Mouse (Mus musculus) heart, adult 8-10 months (tissue): ENCODE data around the gene Rmnd5a. TPM values are rescaled to one million over a fixed set of nuclear protein-coding genes. Genes with fewer than 3 reads are reported as not detected.
A peak's percentile ranks its signal among the peaks of the same experiment; 100 is the strongest.

Source experiments
- DNase-seq: peaks from one replicate; pipeline ENCODE4 v3.0.0; 2022; ENCODE audit warnings: low spot score
- total RNA-seq, 4 experiments: library from RNA; stranded (reverse); gene quantifications; 2 replicates each; pipeline ENCODE4 v1.2.4; 2022

Rmnd5a gene
- total RNA-seq, 4 experiments from 2014 or later, result 74.5 to 77.5 (median 77.2) TPM

- DNase-seq, result no peak
Observed at GRCm38 (mm10) chr6:71442130-71442529, 1.7 kb upstream of the Rmnd5a start.

- no peak for DNase-seq
Observed at GRCm38 (mm10) chr6:71441251-71441580, 779 bp upstream of the Rmnd5a start.

- no peak for DNase-seq
Observed at GRCm38 (mm10) chr6:71440217-71440491, 283 bp downstream of the Rmnd5a start.

- no peak for DNase-seq
Observed at GRCm38 (mm10) chr6:71439506-71440216, 776 bp downstream of the Rmnd5a start.

- no peak for DNase-seq
Observed at GRCm38 (mm10) chr6:71438070-71438469, 2.4 kb downstream of the Rmnd5a start.

GRCm38 (mm10) chr6:71427996-71428725 lies 12.3 kb downstream of the Rmnd5a start:
- no peak for DNase-seq

GRCm38 (mm10) chr6:71425681-71426080 lies 14.8 kb downstream of the Rmnd5a start:
- no peak for DNase-seq

- no peak for DNase-seq
Observed at GRCm38 (mm10) chr6:71423116-71423515, 17.3 kb downstream of the Rmnd5a start.

GRCm38 (mm10) chr6:71422162-71422561 lies 18.3 kb downstream of the Rmnd5a start:
- no peak for DNase-seq

GRCm38 (mm10) chr6:71420848-71421247 lies 19.6 kb downstream of the Rmnd5a start:
- no peak for DNase-seq

GRCm38 (mm10) chr6:71418874-71419273 lies 21.6 kb downstream of the Rmnd5a start:
- DNase-seq, result peak; percentile 37

GRCm38 (mm10) chr6:71415446-71415845 lies 25.0 kb downstream of the Rmnd5a start:
- DNase-seq, result no peak

GRCm38 (mm10) chr6:71414624-71415023 lies 25.8 kb downstream of the Rmnd5a start:
- DNase-seq, result no peak

GRCm38 (mm10) chr6:71398829-71399609 lies 41.4 kb downstream of the Rmnd5a start:
- DNase-seq, result peak; percentile 38

- DNase-seq, result no peak
Observed at GRCm38 (mm10) chr6:71396761-71397160, 43.7 kb downstream of the Rmnd5a start.

GRCm38 (mm10) chr6:71396016-71396415 lies 44.4 kb downstream of the Rmnd5a start:
- no peak for DNase-seq

- DNase-seq, result no peak
Observed at GRCm38 (mm10) chr6:71390496-71390895, 49.9 kb downstream of the Rmnd5a start.

GRCm38 (mm10) chr6:71381654-71382053 lies 58.8 kb downstream of the Rmnd5a start:
- DNase-seq, result no peak

- no peak for DNase-seq
Observed at GRCm38 (mm10) chr6:71376711-71377110, 63.7 kb downstream of the Rmnd5a start.

GRCm38 (mm10) chr6:71374921-71375320 lies 65.5 kb downstream of the Rmnd5a start:
- DNase-seq, result no peak

- DNase-seq, result no peak
Observed at GRCm38 (mm10) chr6:71374311-71374829, 66.1 kb downstream of the Rmnd5a start.

GRCm38 (mm10) chr6:71373249-71373775 lies 67.1 kb downstream of the Rmnd5a start, which contains the start of gene Cd8a:
Gene Cd8a, plus strand, starts transcription at chr6:71373427.
- no peak for DNase-seq
